Mouse (Mus musculus): ENCODE data around the gene Pkd2.
A peak's percentile ranks its signal among the peaks of the same experiment; 100 is the strongest.

The Pkd2 gene

GRCm38 (mm10) chr5:104465731-104466130 lies 6.5 kb downstream of the Pkd2 start:
- no peak for DNase-seq (ENCODE audit: low spot score)

GRCm38 (mm10) chr5:104466816-104467215 lies 7.6 kb downstream of the Pkd2 start:
- no peak for DNase-seq (ENCODE audit: low spot score)

- DNase-seq (ENCODE audit: low spot score): no peak
These were observed 9.3 kb downstream of the Pkd2 start for GRCm38 (mm10) chr5:104468586-104468985.

GRCm38 (mm10) chr5:104470981-104471391 lies 11.7 kb downstream of the Pkd2 start:
- no peak for DNase-seq (ENCODE audit: low spot score)

- DNase-seq (ENCODE audit: low spot score): peak; percentile 35
These were observed 13.1 kb downstream of the Pkd2 start for GRCm38 (mm10) chr5:104472371-104472770.

GRCm38 (mm10) chr5:104480367-104480766 lies 21.1 kb downstream of the Pkd2 start:
- DNase-seq (ENCODE audit: low spot score): no peak

GRCm38 (mm10) chr5:104482856-104483255 lies 23.6 kb downstream of the Pkd2 start:
- DNase-seq (ENCODE audit: low spot score): no peak

- DNase-seq (ENCODE audit: low spot score): no peak
These were observed 32.3 kb downstream of the Pkd2 start for GRCm38 (mm10) chr5:104491561-104491960.

GRCm38 (mm10) chr5:104504883-104505282 lies 45.6 kb downstream of the Pkd2 start:
- no peak for DNase-seq (ENCODE audit: low spot score)

GRCm38 (mm10) chr5:104507829-104508194 lies 48.6 kb downstream of the Pkd2 start:
- no peak for DNase-seq (ENCODE audit: low spot score)

- peak; percentile 96 for DNase-seq (ENCODE audit: low spot score)
These were observed 49.1 kb downstream of the Pkd2 start, which contains the start of gene BC005561 for GRCm38 (mm10) chr5:104508195-104508891. Gene BC005561, plus strand, starts transcription at chr5:104508352.

GRCm38 (mm10) chr5:104511211-104511610 lies 52.0 kb downstream of the Pkd2 start:
- no peak for DNase-seq (ENCODE audit: low spot score)

GRCm38 (mm10) chr5:104538612-104539011 lies 79.4 kb downstream of the Pkd2 start:
- no peak for DNase-seq (ENCODE audit: low spot score)

- DNase-seq (ENCODE audit: low spot score): no peak
These were observed 80.1 kb downstream of the Pkd2 start for GRCm38 (mm10) chr5:104539331-104539730.

Data from embryo, embryonic 10 days (tissue).